Mouse (Mus musculus) limb, embryonic 14.5 days (tissue): ENCODE data around the gene Fubp1. TPM values are rescaled to one million over a fixed set of nuclear protein-coding genes. Genes with fewer than 3 reads are reported as not detected.

Experiments
- ATAC-seq: fragments of 200-750 bp; cut with Nextera tagmentation; 2 replicates; pipeline ENCODE4 v1.8.0; 2017; ENCODE audit warnings: low read depth, moderate number of reproducible peaks, moderate TSS enrichment; ENCODE audit not compliant: low FRiP score
- DNase-seq: peaks from one replicate; pipeline ENCODE4 v3.0.0-alpha.2; 2015; ENCODE audit warnings: low spot score
- H3K27ac ChIP-seq: fragments of 300-500 bp; sonication (generic); replicated peaks from 2 replicates; pipeline ENCODE4 v1.5.1; 2014; ENCODE audit warnings: low read depth, mild to moderate bottlenecking, low read length, moderate library complexity, mixed read lengths
- H3K27me3 ChIP-seq: fragments of 300-500 bp; sonication (generic); 2 replicates; pipeline ENCODE4 v1.6.1; 2014; ENCODE audit warnings: low read length, mixed read lengths; ENCODE audit not compliant: control insufficient read depth, insufficient read depth
- H3K36me3 ChIP-seq: fragments of 300-500 bp; sonication (generic); 2 replicates; pipeline ENCODE4 v1.6.1; 2014; ENCODE audit warnings: mild to moderate bottlenecking, low read length, moderate library complexity, mixed read lengths; ENCODE audit not compliant: control insufficient read depth, insufficient read depth
- H3K4me1 ChIP-seq: fragments of 300-500 bp; sonication (generic); 2 replicates; pipeline ENCODE4 v1.6.1; 2014; ENCODE audit warnings: antibody characterized with exemption, low read length, mixed read lengths; ENCODE audit not compliant: control insufficient read depth, insufficient read depth
- H3K4me2 ChIP-seq: fragments of 300-500 bp; sonication (generic); replicated peaks from 2 replicates; pipeline ENCODE4 v1.6.1; 2014; ENCODE audit warnings: low read depth, mild to moderate bottlenecking, low read length, moderate library complexity; ENCODE audit not compliant: severe bottlenecking
- H3K4me3 ChIP-seq: fragments of 300-500 bp; sonication (generic); replicated peaks from 2 replicates; pipeline ENCODE4 v1.5.1; 2014; ENCODE audit warnings: low read length
- H3K9ac ChIP-seq: fragments of 300-500 bp; sonication (generic); 2 replicates; pipeline ENCODE4 v1.6.1; 2014; ENCODE audit warnings: mild to moderate bottlenecking, low read depth, low read length, moderate library complexity; ENCODE audit not compliant: severe bottlenecking
- H3K9me3 ChIP-seq: fragments of 300-500 bp; sonication (generic); 2 replicates; pipeline ENCODE4 v1.6.1; 2016; ENCODE audit warnings: low read length; ENCODE audit not compliant: control insufficient read depth
- POLR2A ChIP-seq: fragments of 200-500 bp; IDR thresholded peaks from 2 replicates; pipeline ENCODE4 v1.8.0; 2012; ENCODE audit warnings: inconsistent platforms, mild to moderate bottlenecking, moderate library complexity, borderline replicate concordance; ENCODE audit not compliant: insufficient read depth, insufficient read length; ENCODE audit errors: extremely low read depth
- WGBS: fragments of 180-500 bp; shearing (Covaris S2); extraction: QIAGEN DNeasy Blood & Tissue Kit; methylation state at CpG from one replicate; pipeline ENCODE4 v1.1.7; 2014; 5-methylcytosine and 5-hydroxymethylcytosine counted together
- polyA plus RNA-seq, 2 experiments: library from polyadenylated mRNA; depleted of rRNA in 1 of 2; stranded (reverse) in 1 of 2; unstranded in 1 of 2; fragments of >200 nt; fragmentation: Nextera tagmentation in 1 of 2; extraction: Ambion mirVana in 1 of 2; gene quantifications; 2 replicates each; pipeline versions ENCODE4 v1.2.1 to v1.2.3; 2012 to 2014

Gene Fubp1
- polyA plus RNA-seq, 2 experiments: 223 to 232 TPM

GRCm38 (mm10) chr3:152201181-152201580 lies 9.0 kb upstream of the Fubp1 start:
- Histone ChIP-seq H3K9ac (no peak overlapping the region), H3K27ac (no peak overlapping the region), H3K36me3 (no peaks in the 10 kb centered on the region), H3K27me3 (no peaks in the 10 kb centered on the region), H3K4me2 (no peak overlapping the region), H3K4me3 (no peak overlapping the region), H3K9me3 (no peaks in the 10 kb centered on the region), H3K4me1 (no peaks in the 10 kb centered on the region)
- ATAC-seq (no peak), DNase-seq (no peak)
- no peak for TF ChIP-seq POLR2A
- 88% methylated on average over 3 of the region's 3 CpGs for WGBS

- Histone ChIP-seq H3K27me3 (no peaks in the 10 kb centered on the region), H3K36me3 (no peaks in the 10 kb centered on the region), H3K4me3 (no peak overlapping the region), H3K9ac (no peak overlapping the region), H3K9me3 (no peaks in the 10 kb centered on the region), H3K27ac (no peak overlapping the region), H3K4me1 (no peaks in the 10 kb centered on the region), H3K4me2 (no peak overlapping the region)
- WGBS: 67% methylated on average over 1 of the region's 2 CpGs
- DNase-seq: no peak
- no peak for TF ChIP-seq POLR2A
- ATAC-seq: no peak
Measured at GRCm38 (mm10) chr3:152201651-152202050, 8.6 kb upstream of the Fubp1 start.

DNA sequence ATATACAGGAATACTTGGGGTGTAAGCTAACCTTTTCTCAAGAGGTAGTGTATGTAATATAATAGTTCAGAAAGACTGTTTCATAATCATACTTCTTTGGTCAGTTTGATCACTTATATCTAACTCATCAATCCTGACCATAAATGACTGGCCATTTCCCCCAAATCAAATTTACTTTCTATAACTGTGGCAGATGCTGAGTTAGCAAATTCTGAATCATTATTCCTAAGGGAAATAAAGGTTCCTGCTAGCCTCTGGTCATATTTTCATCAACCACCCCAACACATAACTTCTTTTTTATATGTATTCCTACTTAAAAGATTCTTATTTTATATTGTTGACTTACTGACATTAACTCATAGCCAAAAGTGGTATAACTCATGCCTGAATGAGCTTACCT lies 7.3 kb upstream of the Fubp1 start:
- Histone ChIP-seq H3K4me3 (no peak overlapping the region), H3K27ac (no peak overlapping the region), H3K9ac (no peak overlapping the region), H3K9me3 (no peaks in the 10 kb centered on the region), H3K36me3 (no peaks in the 10 kb centered on the region), H3K4me2 (no peak overlapping the region), H3K4me1 (no peaks in the 10 kb centered on the region), H3K27me3 (no peaks in the 10 kb centered on the region)
- ATAC-seq: no peak
- no peak for TF ChIP-seq POLR2A
- DNase-seq: no peak

DNA sequence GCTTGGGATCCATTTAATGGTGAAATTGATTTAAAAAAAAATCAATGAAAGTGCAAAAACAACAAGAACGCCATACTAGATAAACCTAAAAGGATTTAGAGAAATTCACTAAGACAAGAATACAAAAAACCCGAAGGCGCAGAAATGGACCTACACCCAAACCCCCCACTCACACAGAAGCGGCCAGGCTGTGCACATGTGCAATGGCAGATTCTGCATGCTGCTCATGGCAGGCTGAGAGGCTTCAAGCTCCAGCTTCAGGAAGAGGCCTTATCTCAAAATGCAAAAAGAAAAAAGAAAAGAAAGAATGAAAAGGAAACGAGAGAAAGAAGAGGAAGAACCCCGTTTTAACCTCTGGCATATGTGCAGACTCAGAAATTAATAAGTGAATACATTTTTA lies 6.8 kb upstream of the Fubp1 start:
- peaks cover under 1% of the 10 kb centered on the region; the same call in 1 of the 2 replicates for H3K4me1 ChIP-seq
- ATAC-seq (no peak), DNase-seq (no peak)
- H3K4me2 ChIP-seq: no peak overlapping the region
- no peak for TF ChIP-seq POLR2A
- H3K27ac ChIP-seq: no peak overlapping the region
- H3K9ac ChIP-seq: no peak overlapping the region
- 91% methylated on average over 6 of the region's 6 CpGs for WGBS
- no peak overlapping the region for H3K4me3 ChIP-seq
- 0 out of 2 replicates have a peak, but pooled peaks cover under 1% of the 10 kb centered on the region for H3K36me3 ChIP-seq
- no peaks in the 10 kb centered on the region for H3K9me3 ChIP-seq
- H3K27me3 ChIP-seq: no peaks in the 10 kb centered on the region

DNA sequence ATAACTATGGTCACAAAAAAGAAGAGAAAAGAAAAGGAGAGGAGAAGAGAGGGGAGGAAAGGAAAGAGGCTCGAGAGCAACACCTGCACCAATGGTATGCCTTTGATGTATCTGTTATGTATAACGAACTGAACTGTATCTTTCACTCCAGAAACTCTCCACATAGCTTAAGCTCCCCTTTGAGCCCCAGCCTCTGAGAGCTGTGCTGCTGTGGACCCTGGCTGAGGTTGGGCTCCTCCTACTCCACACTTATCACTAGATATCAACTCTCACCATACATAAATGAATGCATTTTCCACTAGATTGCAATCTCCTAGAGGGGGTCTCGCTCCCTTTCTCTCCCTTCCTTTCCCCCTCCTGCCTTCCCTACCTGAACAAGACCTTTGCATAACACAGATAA lies 6.2 kb upstream of the Fubp1 start:
- DNase-seq (no peak), ATAC-seq (no peak)
- Histone ChIP-seq H3K27me3 (no peaks in the 10 kb centered on the region), H3K9ac (no peak overlapping the region), H3K27ac (no peak overlapping the region), H3K9me3 (no peaks in the 10 kb centered on the region), H3K4me3 (no peak overlapping the region), H3K4me1 (peaks cover 4% of the 10 kb centered on the region), H3K36me3 (0 out of 2 replicates have a peak, but pooled peaks cover 2% of the 10 kb centered on the region), H3K4me2 (no peak overlapping the region)
- WGBS: 68% methylated on average over 3 of the region's 3 CpGs
- no peak for TF ChIP-seq POLR2A

DNA sequence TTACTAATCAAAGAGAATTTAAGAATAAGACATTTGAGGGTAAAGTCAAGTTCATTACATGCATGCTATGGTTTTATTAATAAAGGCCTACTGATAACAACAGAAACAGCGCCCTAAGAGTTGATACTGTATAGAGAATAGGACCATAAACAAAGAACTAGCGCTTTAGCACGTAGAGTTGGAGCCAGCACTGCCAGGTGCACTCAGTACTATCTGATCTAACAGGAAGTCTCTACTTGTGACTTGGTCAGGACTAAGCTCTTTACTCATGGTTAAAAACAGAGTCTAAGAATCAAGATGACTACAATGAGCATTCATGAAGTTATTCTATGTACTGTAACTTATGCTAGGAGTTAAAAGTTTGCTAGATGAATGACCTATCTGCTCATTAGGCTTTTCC lies 5.6 kb upstream of the Fubp1 start:
- WGBS: 85% methylated on average over 3 of the region's 3 CpGs
- Histone ChIP-seq H3K4me2 (no peak overlapping the region), H3K27ac (no peak overlapping the region), H3K4me1 (peaks cover 4% of the 10 kb centered on the region), H3K9me3 (no peaks in the 10 kb centered on the region), H3K27me3 (no peaks in the 10 kb centered on the region), H3K9ac (no peak overlapping the region), H3K36me3 (0 out of 2 replicates have a peak, but pooled peaks cover 2% of the 10 kb centered on the region), H3K4me3 (no peak overlapping the region)
- TF ChIP-seq POLR2A: no peak
- DNase-seq: no peak
- ATAC-seq: no peak
